Mouse (Mus musculus) embryonic facial prominence, embryonic 12.5 days (tissue): ENCODE measurements around the gene Ift88. TPM values are rescaled to one million over a fixed set of nuclear protein-coding genes. Genes with fewer than 3 reads are reported as not detected.

Source experiments
- ATAC-seq: fragments of 200-750 bp; cut with Nextera tagmentation; 2 replicates; pipeline ENCODE4 v1.8.0; 2017; ENCODE audit not compliant: insufficient number of reproducible peaks, insufficient read depth, low FRiP score, low TSS enrichment
- H3K27ac ChIP-seq: fragments of 300-500 bp; sonication (generic); 2 replicates; pipeline ENCODE4 v1.5.1; 2016; ENCODE audit warnings: mild to moderate bottlenecking
- H3K27me3 ChIP-seq: fragments of 300-500 bp; sonication (generic); 2 replicates; pipeline ENCODE4 v1.6.1; 2016; ENCODE audit warnings: mild to moderate bottlenecking, moderate library complexity
- H3K36me3 ChIP-seq: fragments of 300-500 bp; sonication (generic); 2 replicates; pipeline ENCODE4 v1.6.1; 2016; ENCODE audit warnings: mild to moderate bottlenecking
- H3K4me1 ChIP-seq: fragments of 300-500 bp; sonication (generic); 2 replicates; pipeline ENCODE4 v1.6.1; 2016
- H3K4me2 ChIP-seq: fragments of 300-500 bp; sonication (generic); replicated peaks from 2 replicates; pipeline ENCODE4 v1.6.1; 2016; ENCODE audit warnings: mild to moderate bottlenecking, moderate library complexity
- H3K4me3 ChIP-seq: fragments of 300-500 bp; sonication (generic); 2 replicates; pipeline ENCODE4 v1.5.1; 2016; ENCODE audit warnings: mild to moderate bottlenecking
- H3K9ac ChIP-seq: fragments of 300-500 bp; sonication (generic); 2 replicates; pipeline ENCODE4 v1.6.1; 2016; ENCODE audit warnings: mild to moderate bottlenecking, moderate library complexity
- H3K9me3 ChIP-seq: fragments of 300-500 bp; sonication (generic); 2 replicates; pipeline ENCODE4 v1.6.1; 2016; ENCODE audit warnings: mild to moderate bottlenecking, moderate library complexity
- WGBS: fragments of 180-500 bp; shearing (Covaris S2); methylation state at CpG from one replicate; pipeline ENCODE4 v1.1.7; 2016; 5-methylcytosine and 5-hydroxymethylcytosine counted together
- polyA plus RNA-seq: library from polyadenylated mRNA; unstranded; fragments of >200 nt; fragmentation: Nextera tagmentation; extraction: Ambion mirVana; gene quantifications from 2 replicates; pipeline ENCODE4 v1.2.1, GENCODE M21; 2016

The Ift88 gene
- polyA plus RNA-seq, 1 experiment from 2014 or later = 15.1 TPM

- H3K27ac ChIP-seq = no peak overlapping the region
- H3K27me3 ChIP-seq = peaks cover 38% of the 10 kb centered on the region
- H3K4me2 ChIP-seq = no peak overlapping the region
- 12% methylated on average over 8 of the region's 8 CpGs for WGBS
- ATAC-seq = no peak
- peaks cover 23% of the 10 kb centered on the region for H3K4me1 ChIP-seq
- no peaks in the 10 kb centered on the region for H3K36me3 ChIP-seq
- H3K9ac ChIP-seq = no peak overlapping the region
- no peaks in the 10 kb centered on the region for H3K9me3 ChIP-seq
- H3K4me3 ChIP-seq = no peak overlapping the region
These were observed 111.1 kb downstream of the Ift88 start for GRCm38 (mm10) chr14:57534961-57535360.

- peaks cover 23% of the 10 kb centered on the region for H3K4me1 ChIP-seq
- H3K4me2 ChIP-seq = no peak overlapping the region
- H3K27me3 ChIP-seq = peaks cover 38% of the 10 kb centered on the region
- no peak overlapping the region for H3K4me3 ChIP-seq
- ATAC-seq = no peak
- H3K9me3 ChIP-seq = no peaks in the 10 kb centered on the region
- no peaks in the 10 kb centered on the region for H3K36me3 ChIP-seq
- H3K27ac ChIP-seq = no peak overlapping the region
- WGBS = 66% methylated on average over 6 of the region's 6 CpGs
- H3K9ac ChIP-seq = no peak overlapping the region
These were observed 111.8 kb downstream of the Ift88 start for GRCm38 (mm10) chr14:57535646-57536045.

- Histone ChIP-seq H3K36me3 (no peaks in the 10 kb centered on the region), H3K9ac (no peak overlapping the region), H3K27ac (no peak overlapping the region), H3K4me2 (no peak overlapping the region), H3K4me1 (peaks cover 23% of the 10 kb centered on the region), H3K27me3 (peaks cover 45% of the 10 kb centered on the region), H3K9me3 (no peaks in the 10 kb centered on the region), H3K4me3 (no peak overlapping the region)
- WGBS = 29% methylated on average over 9 of the region's 9 CpGs
- ATAC-seq = no peak
These were observed 113.0 kb downstream of the Ift88 start for GRCm38 (mm10) chr14:57536820-57537219.

- H3K27me3 ChIP-seq = peaks cover 48% of the 10 kb centered on the region
- H3K9ac ChIP-seq = no peak overlapping the region
- WGBS = 11% methylated on average over 16 of the region's 16 CpGs
- ATAC-seq = no peak
- H3K4me1 ChIP-seq = peaks cover 23% of the 10 kb centered on the region
- no peak overlapping the region for H3K27ac ChIP-seq
- no peak overlapping the region for H3K4me3 ChIP-seq
- no peaks in the 10 kb centered on the region for H3K9me3 ChIP-seq
- peak overlapping the region; percentile 26; the same call in 1 of the 2 replicates for H3K4me2 ChIP-seq
- no peaks in the 10 kb centered on the region for H3K36me3 ChIP-seq
These were observed 113.6 kb downstream of the Ift88 start for GRCm38 (mm10) chr14:57537261-57538015.

- H3K36me3 ChIP-seq = no peaks in the 10 kb centered on the region
- H3K4me3 ChIP-seq = no peak overlapping the region
- H3K27me3 ChIP-seq = peaks cover 29% of the 10 kb centered on the region; the same call in 1 of the 2 replicates
- H3K4me2 ChIP-seq = no peak overlapping the region
- ATAC-seq = no peak
- no peak overlapping the region for H3K27ac ChIP-seq
- H3K9me3 ChIP-seq = no peaks in the 10 kb centered on the region
- H3K4me1 ChIP-seq = peaks cover 11% of the 10 kb centered on the region
- WGBS = 83% methylated on average over 11 of the region's 11 CpGs
- H3K9ac ChIP-seq = no peak overlapping the region
These were observed 116.8 kb downstream of the Ift88 start for GRCm38 (mm10) chr14:57540683-57541082.

- no peak overlapping the region for H3K27ac ChIP-seq
- no peaks in the 10 kb centered on the region for H3K36me3 ChIP-seq
- H3K4me1 ChIP-seq = peaks cover 11% of the 10 kb centered on the region
- no peaks in the 10 kb centered on the region for H3K9me3 ChIP-seq
- no peak overlapping the region for H3K4me3 ChIP-seq
- no peak for ATAC-seq
- WGBS = 51% methylated on average over 34 of the region's 34 CpGs
- H3K27me3 ChIP-seq = peaks cover 19% of the 10 kb centered on the region; the same call in 1 of the 2 replicates
- no peak overlapping the region; the same call in 1 of the 2 replicates for H3K9ac ChIP-seq
- peak overlapping the region; percentile 33 for H3K4me2 ChIP-seq
These were observed 118.4 kb downstream of the Ift88 start for GRCm38 (mm10) chr14:57542231-57542630.

GRCm38 (mm10) chr14:57543420-57544039 is 119.7 kb downstream of the Ift88 start:
- 90% methylated on average over 13 of the region's 13 CpGs for WGBS
- Histone ChIP-seq H3K27me3 (0 out of 2 replicates have a peak, but pooled peaks cover 11% of the 10 kb centered on the region), H3K4me3 (no peak overlapping the region), H3K36me3 (peaks cover 6% of the 10 kb centered on the region; the same call in 1 of the 2 replicates), H3K4me1 (peaks cover 4% of the 10 kb centered on the region; the same call in 1 of the 2 replicates), H3K9me3 (no peaks in the 10 kb centered on the region), H3K27ac (no peak overlapping the region), H3K9ac (no peak overlapping the region), H3K4me2 (no peak overlapping the region)
- ATAC-seq = no peak

- Histone ChIP-seq H3K4me1 (peaks cover 4% of the 10 kb centered on the region; the same call in 1 of the 2 replicates), H3K4me3 (no peak overlapping the region), H3K4me2 (no peak overlapping the region), H3K27ac (no peak overlapping the region), H3K9ac (no peak overlapping the region), H3K27me3 (0 out of 2 replicates have a peak, but pooled peaks cover 11% of the 10 kb centered on the region), H3K9me3 (no peaks in the 10 kb centered on the region), H3K36me3 (peaks cover 19% of the 10 kb centered on the region)
- 89% methylated on average over 17 of the region's 17 CpGs for WGBS
- no peak for ATAC-seq
These were observed 121.7 kb downstream of the Ift88 start for GRCm38 (mm10) chr14:57545526-57545925.

GRCm38 (mm10) chr14:57546131-57546530 is 122.3 kb downstream of the Ift88 start:
- Histone ChIP-seq H3K27ac (0 out of 2 replicates have a peak overlapping the region, but pooled peaks have one; percentile 2), H3K27me3 (0 out of 2 replicates have a peak, but pooled peaks cover 8% of the 10 kb centered on the region), H3K4me2 (no peak overlapping the region), H3K9me3 (no peaks in the 10 kb centered on the region), H3K4me1 (peaks cover 4% of the 10 kb centered on the region; the same call in 1 of the 2 replicates), H3K36me3 (peaks cover 19% of the 10 kb centered on the region), H3K4me3 (no peak overlapping the region), H3K9ac (no peak overlapping the region)
- ATAC-seq = no peak
- WGBS = 84% methylated on average over 8 of the region's 8 CpGs

- 0 out of 2 replicates have a peak, but pooled peaks cover 4% of the 10 kb centered on the region for H3K27me3 ChIP-seq
- ATAC-seq = no peak
- no peaks in the 10 kb centered on the region for H3K9me3 ChIP-seq
- no peak overlapping the region for H3K4me2 ChIP-seq
- no peak overlapping the region for H3K4me3 ChIP-seq
- no peak overlapping the region for H3K9ac ChIP-seq
- H3K27ac ChIP-seq = peak overlapping the region; percentile 46; the same call in 1 of the 2 replicates
- H3K4me1 ChIP-seq = peaks cover 4% of the 10 kb centered on the region; the same call in 1 of the 2 replicates
- peaks cover 19% of the 10 kb centered on the region for H3K36me3 ChIP-seq
- 23% methylated on average over 13 of the region's 13 CpGs for WGBS
These were observed 122.7 kb downstream of the Ift88 start for GRCm38 (mm10) chr14:57546557-57547021.

GRCm38 (mm10) chr14:57547062-57547461 is 123.2 kb downstream of the Ift88 start:
- H3K27ac ChIP-seq = peak overlapping the region; percentile 46; the same call in 1 of the 2 replicates

More at GRCm38 (mm10) chr14:57547062-57547461, 123.2 kb downstream of the Ift88 start:
- Histone ChIP-seq H3K4me1 (peaks cover 4% of the 10 kb centered on the region; the same call in 1 of the 2 replicates), H3K4me3 (no peak overlapping the region), H3K9ac (no peak overlapping the region), H3K36me3 (peaks cover 19% of the 10 kb centered on the region), H3K9me3 (no peaks in the 10 kb centered on the region), H3K27me3 (0 out of 2 replicates have a peak, but pooled peaks cover 4% of the 10 kb centered on the region), H3K4me2 (no peak overlapping the region)
- no peak for ATAC-seq
- WGBS = 70% methylated on average over 5 of the region's 5 CpGs
